Mouse (Mus musculus) hindbrain, embryonic 11.5 days (tissue): ENCODE data around the gene Hectd1. TPM values are rescaled to one million over a fixed set of nuclear protein-coding genes. Genes with fewer than 3 reads are reported as not detected.
A peak's percentile ranks its signal among the peaks of the same experiment; 100 is the strongest.

ENCODE experiments used
- ATAC-seq: fragments of 200-750 bp; cut with Nextera tagmentation; 2 replicates; pipeline ENCODE4 v1.8.0; 2017; ENCODE audit warnings: mild to moderate bottlenecking, moderate TSS enrichment, moderate library complexity; ENCODE audit not compliant: low FRiP score
- DNase-seq: peaks from one replicate; pipeline ENCODE4 v3.0.0-alpha.2; 2015; ENCODE audit warnings: low spot score
- H3K27ac ChIP-seq: fragments of 300-500 bp; sonication (generic); 2 replicates; pipeline ENCODE4 v1.5.1; 2014; ENCODE audit warnings: mild to moderate bottlenecking, low read depth, low read length
- H3K27me3 ChIP-seq: fragments of 300-500 bp; sonication (generic); 2 replicates; pipeline ENCODE4 v1.6.1; 2014; ENCODE audit warnings: mild to moderate bottlenecking, low read length, moderate library complexity, mixed read lengths; ENCODE audit not compliant: control insufficient read depth, insufficient read depth
- H3K36me3 ChIP-seq: fragments of 300-500 bp; sonication (generic); 2 replicates; pipeline ENCODE4 v1.6.1; 2014; ENCODE audit warnings: mild to moderate bottlenecking, low read length, moderate library complexity, mixed read lengths; ENCODE audit not compliant: control insufficient read depth, insufficient read depth
- H3K4me1 ChIP-seq: fragments of 300-500 bp; sonication (generic); replicated peaks from 2 replicates; pipeline ENCODE4 v1.6.1; 2014; ENCODE audit warnings: low read length, mixed read lengths; ENCODE audit not compliant: control insufficient read depth, insufficient read depth
- H3K4me2 ChIP-seq: fragments of 300-500 bp; sonication (generic); replicated peaks from 2 replicates; pipeline ENCODE4 v1.6.1; 2014; ENCODE audit warnings: mild to moderate bottlenecking, low read depth, low read length
- H3K4me3 ChIP-seq: fragments of 300-500 bp; sonication (generic); 2 replicates; pipeline ENCODE4 v1.5.1; 2014; ENCODE audit warnings: low read depth, low read length
- H3K9ac ChIP-seq: fragments of 300-500 bp; sonication (generic); 2 replicates; pipeline ENCODE4 v1.6.1; 2014; ENCODE audit warnings: low read depth, low read length
- H3K9me3 ChIP-seq: fragments of 300-500 bp; sonication (generic); 2 replicates; pipeline ENCODE4 v1.6.1; 2016; ENCODE audit warnings: low read length; ENCODE audit not compliant: control insufficient read depth
- WGBS: fragments of 180-500 bp; shearing (Covaris S2); extraction: QIAGEN DNeasy Blood & Tissue Kit; methylation state at CpG from one replicate; pipeline ENCODE4 v1.1.7; 2014; 5-methylcytosine and 5-hydroxymethylcytosine counted together
- polyA plus RNA-seq: library from polyadenylated mRNA; unstranded; fragments of >200 nt; fragmentation: Nextera tagmentation; extraction: Ambion mirVana; gene quantifications from 2 replicates; pipeline ENCODE4 v1.2.1, GENCODE M21; 2014

Hectd1 gene
- polyA plus RNA-seq, 1 experiment from 2014 or later = 44.5 TPM

GRCm38 (mm10) chr12:51831931-51832330 lies 2.6 kb upstream of the Hectd1 start:
- Histone ChIP-seq H3K4me3 (no peak overlapping the region), H3K4me2 (no peak overlapping the region), H3K27me3 (no peaks in the 10 kb centered on the region), H3K27ac (no peak overlapping the region), H3K4me1 (0 out of 2 replicates have a peak, but pooled peaks cover 2% of the 10 kb centered on the region), H3K9ac (no peak overlapping the region), H3K9me3 (no peaks in the 10 kb centered on the region), H3K36me3 (no peaks in the 10 kb centered on the region)
- 76% methylated on average over 13 of the region's 13 CpGs for WGBS
- ATAC-seq = no peak
- no peak for DNase-seq

- DNase-seq (no peak), ATAC-seq (no peak)
- WGBS = 92% methylated on average over 3 of the region's 3 CpGs
- H3K4me2 ChIP-seq = no peak overlapping the region
- no peaks in the 10 kb centered on the region for H3K9me3 ChIP-seq
- H3K4me1 ChIP-seq = 0 out of 2 replicates have a peak, but pooled peaks cover 2% of the 10 kb centered on the region
- no peaks in the 10 kb centered on the region for H3K36me3 ChIP-seq
- H3K9ac ChIP-seq = no peak overlapping the region
- no peak overlapping the region for H3K27ac ChIP-seq
- no peak overlapping the region for H3K4me3 ChIP-seq
- no peaks in the 10 kb centered on the region for H3K27me3 ChIP-seq
These were observed 2.0 kb upstream of the Hectd1 start for GRCm38 (mm10) chr12:51831296-51831695.

GRCm38 (mm10) chr12:51830671-51831070 lies 1.3 kb upstream of the Hectd1 start:
- Histone ChIP-seq H3K27ac (no peak overlapping the region), H3K4me3 (no peak overlapping the region)
- WGBS = 92% methylated on average over 1 of the region's 1 CpGs

GRCm38 (mm10) chr12:51830077-51830402 lies 704 bp upstream of the Hectd1 start:
- Histone ChIP-seq H3K4me3 (peak overlapping the region; percentile 56), H3K36me3 (0 out of 2 replicates have a peak, but pooled peaks cover 3% of the 10 kb centered on the region), H3K27ac (peak overlapping the region; percentile 99), H3K4me1 (0 out of 2 replicates have a peak, but pooled peaks cover 2% of the 10 kb centered on the region), H3K9me3 (no peaks in the 10 kb centered on the region), H3K4me2 (peak overlapping the region; percentile 74), H3K9ac (peak overlapping the region; percentile 94), H3K27me3 (no peaks in the 10 kb centered on the region)
- 2% methylated on average over 12 of the region's 12 CpGs for WGBS
- no peak for DNase-seq
- peak; percentile 20; the same call in 1 of the 2 replicates for ATAC-seq

More at GRCm38 (mm10) chr12:51830671-51831070, 1.3 kb upstream of the Hectd1 start:
- Histone ChIP-seq H3K36me3 (no peaks in the 10 kb centered on the region), H3K9me3 (no peaks in the 10 kb centered on the region), H3K4me2 (no peak overlapping the region), H3K9ac (no peak overlapping the region), H3K4me1 (0 out of 2 replicates have a peak, but pooled peaks cover 2% of the 10 kb centered on the region), H3K27me3 (no peaks in the 10 kb centered on the region)
- DNase-seq (no peak), ATAC-seq (no peak)

GRCm38 (mm10) chr12:51828716-51829289 lies 533 bp downstream of the Hectd1 start:
- Histone ChIP-seq H3K4me2 (peak overlapping the region; percentile 74), H3K9me3 (no peaks in the 10 kb centered on the region), H3K27ac (peak overlapping the region; percentile 99), H3K36me3 (0 out of 2 replicates have a peak, but pooled peaks cover 5% of the 10 kb centered on the region), H3K4me3 (peak overlapping the region; percentile 56), H3K4me1 (0 out of 2 replicates have a peak, but pooled peaks cover 2% of the 10 kb centered on the region), H3K27me3 (no peaks in the 10 kb centered on the region), H3K9ac (peak overlapping the region; percentile 94)
- DNase-seq (no peak), ATAC-seq (peak; percentile 84)
- WGBS = under 1% methylated on average over 51 of the region's 66 CpGs

GRCm38 (mm10) chr12:51827958-51828650 lies 1.2 kb downstream of the Hectd1 start:
- H3K9ac ChIP-seq = peak overlapping the region; percentile 94
- WGBS = 37% methylated on average over 6 of the region's 6 CpGs
- H3K9me3 ChIP-seq = no peaks in the 10 kb centered on the region
- peak overlapping the region; percentile 56 for H3K4me3 ChIP-seq
- H3K27me3 ChIP-seq = no peaks in the 10 kb centered on the region
- DNase-seq = peak; percentile 4
- peak overlapping the region; percentile 99 for H3K27ac ChIP-seq
- H3K36me3 ChIP-seq = 0 out of 2 replicates have a peak, but pooled peaks cover 5% of the 10 kb centered on the region
- peak overlapping the region; percentile 74 for H3K4me2 ChIP-seq
- ATAC-seq = no peak
- H3K4me1 ChIP-seq = 0 out of 2 replicates have a peak, but pooled peaks cover 2% of the 10 kb centered on the region

- no peak for ATAC-seq
- 84% methylated on average over 2 of the region's 2 CpGs for WGBS
These were observed 4.0 kb downstream of the Hectd1 start for GRCm38 (mm10) chr12:51825338-51825737.

GRCm38 (mm10) chr12:51823311-51823710 lies 6.0 kb downstream of the Hectd1 start:
- Histone ChIP-seq H3K27me3 (no peaks in the 10 kb centered on the region), H3K4me3 (no peak overlapping the region), H3K9me3 (no peaks in the 10 kb centered on the region), H3K27ac (no peak overlapping the region), H3K36me3 (0 out of 2 replicates have a peak, but pooled peaks cover 5% of the 10 kb centered on the region), H3K4me1 (0 out of 2 replicates have a peak, but pooled peaks cover 2% of the 10 kb centered on the region), H3K9ac (no peak overlapping the region), H3K4me2 (no peak overlapping the region)
- no peak for DNase-seq
- WGBS = 93% methylated on average over 5 of the region's 5 CpGs
- ATAC-seq = no peak

More at GRCm38 (mm10) chr12:51825338-51825737, 4.0 kb downstream of the Hectd1 start:
- no peak overlapping the region for H3K9ac ChIP-seq
- no peak overlapping the region for H3K27ac ChIP-seq
- no peaks in the 10 kb centered on the region for H3K27me3 ChIP-seq
- 0 out of 2 replicates have a peak, but pooled peaks cover 5% of the 10 kb centered on the region for H3K36me3 ChIP-seq
- 0 out of 2 replicates have a peak, but pooled peaks cover 2% of the 10 kb centered on the region for H3K4me1 ChIP-seq
- DNase-seq = no peak
- H3K4me2 ChIP-seq = no peak overlapping the region
- H3K9me3 ChIP-seq = no peaks in the 10 kb centered on the region
- no peak overlapping the region for H3K4me3 ChIP-seq
